Mouse (Mus musculus) kidney, postnatal 10 days (tissue): ENCODE measurements at regions not wholly inside any gene's neighbourhood (a gene's known extent, or its start where the extent isn't known, plus 50 kb on each side); places are given as distances from the start of the nearest gene placed in this dataset.
A peak's percentile ranks its signal among the peaks of the same experiment; 100 is the strongest.
"Not testable (repeated sequence)": the region's sequence is repeated elsewhere in the genome, so short reads cannot be mapped to it uniquely, and the experiment has no call there.

ENCODE experiments used
- DNase-seq: peaks from one replicate; pipeline ENCODE4 v3.0.0; 2021; ENCODE audit warnings: mixed read lengths

GRCm38 (mm10) chr8:5523281-5523680, 418.1 kb upstream of the Slc10a2 start:
- DNase-seq: no peak

GRCm38 (mm10) chr8:5495861-5496260, 390.7 kb upstream of the Slc10a2 start:
- DNase-seq: no peak

- no peak for DNase-seq
Observed at GRCm38 (mm10) chr8:5490491-5490890, 385.3 kb upstream of the Slc10a2 start.

- no peak for DNase-seq
Observed at GRCm38 (mm10) chr8:5482938-5483337, 377.8 kb upstream of the Slc10a2 start.

- no peak for DNase-seq
Observed at GRCm38 (mm10) chr8:5472999-5473398, 367.8 kb upstream of the Slc10a2 start.

- no peak for DNase-seq
Observed at GRCm38 (mm10) chr8:5472582-5472981, 367.4 kb upstream of the Slc10a2 start.

GRCm38 (mm10) chr8:5457619-5458018, 352.5 kb upstream of the Slc10a2 start:
- DNase-seq: no peak

- DNase-seq: no peak
Observed at GRCm38 (mm10) chr8:5453469-5453868, 348.3 kb upstream of the Slc10a2 start.

GRCm38 (mm10) chr8:5442243-5442642, 337.1 kb upstream of the Slc10a2 start:
- not testable (repeated sequence) for DNase-seq

GRCm38 (mm10) chr8:5440404-5440803, 335.3 kb upstream of the Slc10a2 start:
- not testable (repeated sequence) for DNase-seq

GRCm38 (mm10) chr8:5439054-5439453, 333.9 kb upstream of the Slc10a2 start:
- no peak for DNase-seq

- no peak for DNase-seq
Observed at GRCm38 (mm10) chr8:5428303-5428971, 323.3 kb upstream of the Slc10a2 start.

GRCm38 (mm10) chr8:5416841-5417240, 311.7 kb upstream of the Slc10a2 start:
- not testable (repeated sequence) for DNase-seq

GRCm38 (mm10) chr8:5384851-5385250, 279.7 kb upstream of the Slc10a2 start:
- DNase-seq: no peak

GRCm38 (mm10) chr8:5378001-5378400, 272.9 kb upstream of the Slc10a2 start:
- no peak for DNase-seq

- DNase-seq: no peak
Observed at GRCm38 (mm10) chr8:5339953-5340352, 234.8 kb upstream of the Slc10a2 start.

GRCm38 (mm10) chr8:5314594-5314993, 209.4 kb upstream of the Slc10a2 start:
- DNase-seq: no peak

- no peak for DNase-seq
Observed at GRCm38 (mm10) chr8:5299982-5300381, 194.8 kb upstream of the Slc10a2 start.

GRCm38 (mm10) chr8:5297190-5297589, 192.0 kb upstream of the Slc10a2 start:
- no peak for DNase-seq

- no peak for DNase-seq
Observed at GRCm38 (mm10) chr8:5285708-5286161, 180.6 kb upstream of the Slc10a2 start.

- DNase-seq: no peak
Observed at GRCm38 (mm10) chr8:5283799-5284198, 178.6 kb upstream of the Slc10a2 start.

- DNase-seq: no peak
Observed at GRCm38 (mm10) chr8:5262316-5262715, 157.2 kb upstream of the Slc10a2 start.

- peak; percentile 16 for DNase-seq
Observed at GRCm38 (mm10) chr8:5241871-5242270, 136.7 kb upstream of the Slc10a2 start.
